Mouse (Mus musculus) adrenal gland, postnatal 0 days (tissue): ENCODE measurements around the gene Wdr44. TPM values are rescaled to one million over a fixed set of nuclear protein-coding genes. Genes with fewer than 3 reads are reported as not detected.

Experiments
- polyA plus RNA-seq: library from polyadenylated mRNA; unstranded; fragments of >200 nt; fragmentation: Nextera tagmentation; extraction: Ambion mirVana; gene quantifications from 2 replicates; pipeline ENCODE4 v1.2.1, GENCODE M21; 2015

Gene Wdr44
- 6.1 and 6.2 TPM in 2 replicates for polyA plus RNA-seq

GRCm38 (mm10) chrX:23692722-23693442, at the start of gene Wdr44:
TSS of gene Wdr44 (plus strand) at chrX:23693051.

Other genes starting within 250 kb of the Wdr44 start
- gene Gm4907, start 189.5 kb downstream of the Wdr44 start, polyA plus RNA-seq = not detected in 2 replicates